10 mouse cellular contexts compared by ENCODE assay signal in the genomic region with DNA sequence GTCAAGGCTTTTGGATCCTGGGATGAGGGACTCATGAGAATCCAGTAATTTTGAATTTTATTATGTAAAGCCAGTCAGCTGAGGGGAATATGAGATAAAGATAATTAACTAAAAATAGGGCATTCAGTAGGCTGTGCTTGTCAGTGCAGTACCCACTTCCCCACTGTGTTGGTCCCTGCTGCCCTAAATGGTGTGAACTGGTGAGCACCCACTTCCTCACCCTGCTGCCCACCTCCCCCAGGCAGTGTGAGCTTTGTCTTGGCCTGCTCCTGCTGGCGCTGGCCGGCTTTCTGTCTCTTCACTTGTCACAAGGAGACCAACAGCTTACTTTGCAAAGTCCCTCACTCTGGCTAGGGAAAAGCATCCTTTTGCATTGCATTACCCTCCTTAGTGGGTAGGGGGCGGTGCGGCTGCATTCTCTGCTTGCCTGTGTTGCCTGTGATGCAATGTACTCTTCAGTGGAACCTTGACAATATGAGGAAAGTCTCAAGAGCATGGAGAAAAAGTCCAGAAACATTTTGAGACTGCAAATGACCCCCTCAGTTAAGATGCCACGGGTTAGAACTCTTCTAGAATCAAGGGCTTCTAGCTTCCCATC. TPM values are rescaled to one million over a fixed set of nuclear protein-coding genes. Genes with fewer than 3 reads are reported as not detected.
DNase-seq lines count a peak whose midpoint lies in the region; ATAC-seq and TF ChIP-seq lines count a peak whose summit lies in the region.
"Had no signal": no experiment of that assay in that cellular context is flagged by ENCODE, and none has a peak within 500 bp of the region (broad histone marks: within the 10 kb centered on the region; RNA-seq: fewer than 3 reads in every experiment).

No protein-coding gene starts in this region.

- H3K4me1 ChIP-seq in hindbrain, embryonic 11.5 days (replicated peaks; ENCODE audit: control insufficient read depth, insufficient read depth, low read length) = no peaks in the 10 kb centered on the region
- no peaks in the 10 kb centered on the region for H3K4me1 ChIP-seq in hindbrain, embryonic 12.5 days
- no peaks in the 10 kb centered on the region for H3K4me1 ChIP-seq in neural tube, embryonic 15.5 days
- no peaks in the 10 kb centered on the region for H3K4me1 ChIP-seq in cortical plate, adult 2 months (ENCODE audit: control insufficient read depth, insufficient read depth, low read length)
- H3K4me1 ChIP-seq: heart, embryonic 15.5 days had no signal

- no peak overlapping the region for H3K9ac ChIP-seq in hindbrain, embryonic 11.5 days (ENCODE audit: low read depth, low read length)
- no peak overlapping the region for H3K9ac ChIP-seq in hindbrain, embryonic 12.5 days
- no peak overlapping the region for H3K9ac ChIP-seq in neural tube, embryonic 15.5 days (replicated peaks)
- H3K9ac ChIP-seq: heart, embryonic 15.5 days had no signal

- 0 out of 2 replicates have a peak, but pooled peaks have one; percentile 25 for ATAC-seq in hindbrain, embryonic 11.5 days (ENCODE audit: low FRiP score)
- no peak for ATAC-seq in hindbrain, embryonic 12.5 days (ENCODE audit: low FRiP score)
- no peak for ATAC-seq in neural tube, embryonic 15.5 days (ENCODE audit: low FRiP score)

- no peak overlapping the region for H3K27ac ChIP-seq in hindbrain, embryonic 11.5 days (ENCODE audit: low read depth, low read length)
- H3K27ac ChIP-seq in hindbrain, embryonic 12.5 days = no peak overlapping the region
- H3K27ac ChIP-seq in neural tube, embryonic 15.5 days (replicated peaks) = no peak overlapping the region
- no peak overlapping the region for H3K27ac ChIP-seq in cortical plate, adult 2 months (ENCODE audit: insufficient read depth, low read length)
- H3K27ac ChIP-seq: heart, embryonic 15.5 days had no signal

- H3K4me3 ChIP-seq in hindbrain, embryonic 11.5 days (ENCODE audit: low read depth, low read length) = no peak overlapping the region
- no peak overlapping the region for H3K4me3 ChIP-seq in hindbrain, embryonic 12.5 days
- no peak overlapping the region for H3K4me3 ChIP-seq in neural tube, embryonic 15.5 days (replicated peaks)
- H3K4me3 ChIP-seq in cortical plate, adult 2 months (ENCODE audit: insufficient read depth, low read length) = no peak overlapping the region
- H3K4me3 ChIP-seq: heart, embryonic 15.5 days had no signal

- H3K36me3 ChIP-seq in hindbrain, embryonic 11.5 days (ENCODE audit: control insufficient read depth, insufficient read depth, low read length) = no peaks in the 10 kb centered on the region
- no peaks in the 10 kb centered on the region for H3K36me3 ChIP-seq in hindbrain, embryonic 12.5 days
- H3K36me3 ChIP-seq in neural tube, embryonic 15.5 days = no peaks in the 10 kb centered on the region
- H3K36me3 ChIP-seq: heart, embryonic 15.5 days had no signal

- TF ChIP-seq POLR2A in cortical plate, adult 2 months (IDR thresholded peaks at IDR 0.05; ENCODE audit: extremely low read depth, insufficient read depth, low read length) = no peak

- no peaks in the 10 kb centered on the region for H3K9me3 ChIP-seq in hindbrain, embryonic 11.5 days (ENCODE audit: control insufficient read depth, low read length)
- H3K9me3 ChIP-seq in hindbrain, embryonic 12.5 days (replicated peaks) = no peaks in the 10 kb centered on the region
- H3K9me3 ChIP-seq in neural tube, embryonic 15.5 days (replicated peaks) = no peaks in the 10 kb centered on the region
- H3K9me3 ChIP-seq: heart, embryonic 15.5 days had no signal

- peak; percentile 59 for DNase-seq in hindbrain, embryonic 11.5 days (ENCODE audit: low spot score)
- DNase-seq in neural tube, embryonic 10.5 days (ENCODE audit: extremely low spot score, low spot score) = peak; percentile 31
- DNase-seq in retina, embryonic 14.5 days (ENCODE audit: low spot score) = peak; percentile 59
- DNase-seq in left cerebral cortex, postnatal 10 days (ENCODE audit: extremely low spot score in 1 of 2, low spot score in 2 of 2) = no peak
- DNase-seq in MN1 (ENCODE audit: low spot score) = no peak

- 12% methylated on average over 5 of the region's 5 CpGs for WGBS in hindbrain, embryonic 11.5 days
- WGBS in hindbrain, embryonic 12.5 days = 19% methylated on average over 5 of the region's 5 CpGs
- WGBS in neural tube, embryonic 15.5 days = 28% methylated on average over 5 of the region's 5 CpGs

- H3K4me2 ChIP-seq in hindbrain, embryonic 11.5 days (replicated peaks; ENCODE audit: low read depth, low read length) = no peak overlapping the region
- no peak overlapping the region for H3K4me2 ChIP-seq in hindbrain, embryonic 12.5 days (replicated peaks)
- H3K4me2 ChIP-seq in neural tube, embryonic 15.5 days = no peak overlapping the region
- H3K4me2 ChIP-seq: heart, embryonic 15.5 days had no signal

- H3K27me3 ChIP-seq in hindbrain, embryonic 11.5 days (ENCODE audit: control insufficient read depth, insufficient read depth, low read length) = no peaks in the 10 kb centered on the region
- H3K27me3 ChIP-seq in hindbrain, embryonic 12.5 days = peaks cover 6% of the 10 kb centered on the region
- peaks cover 13% of the 10 kb centered on the region for H3K27me3 ChIP-seq in neural tube, embryonic 15.5 days (replicated peaks)

- peak; percentile 31; the same call in 1 of the 2 replicates for TF ChIP-seq CTCF in cortical plate, adult 2 months (IDR thresholded peaks at IDR 0.05; ENCODE audit: extremely low read depth, insufficient read depth, low read length)

- intact Hi-C loops in left cerebral cortex, postnatal 10 days (cut with DNase I) = no loop called here

RNA-seq across cellular contexts. Expression of a gene that starts 12.7 kb away (rescaled TPM):
- 1.2 and 2.7 TPM in 2 replicates for polyA plus RNA-seq in hindbrain, embryonic 11.5 days (2014; fragmentation: Nextera tagmentation; extraction: Ambion mirVana)
- 1.4 and 3.1 TPM in 2 replicates for polyA plus RNA-seq in hindbrain, embryonic 12.5 days (2016; fragmentation: Nextera tagmentation; extraction: Ambion mirVana)
- 0.19 TPM in 1 of 2 replicates, not detected in the other for polyA plus RNA-seq in neural tube, embryonic 15.5 days (2015; fragmentation: Nextera tagmentation; extraction: Ambion mirVana)
- polyA plus RNA-seq in cortical plate, adult 2 months (2012; rRNA removed) = 0.56 TPM in 1 of 2 replicates, not detected in the other
- total RNA-seq in left cerebral cortex, postnatal 10 days (2021) = 1 to 10 TPM in 1 of 2 experiments, under 1 TPM in 1; 0.81 to 1.7 TPM
- polyA plus RNA-seq: spleen, adult 2 months had no signal

Comparison
In these comparisons a context has a peak if more than half of its experiments do, and no peak if none do; other contexts are left out.
1. DNase-seq: peak in hindbrain, embryonic 11.5 days (single experiment), neural tube, embryonic 10.5 days (single experiment) and retina, embryonic 14.5 days (single experiment); none in left cerebral cortex, postnatal 10 days (0 of 2) and MN1 (single experiment).